Comparison of ENCODE assay signal across 31 mouse cellular contexts in genomic region chr10:27117815-27118214, GRCm38 (mm10).
DNase-seq lines count a peak whose midpoint lies in the region; ATAC-seq and TF ChIP-seq lines count a peak whose summit lies in the region.
"Had no signal": no experiment of that assay in that cellular context is flagged by ENCODE, and none has a peak within 500 bp of the region (broad histone marks: within the 10 kb centered on the region; RNA-seq: fewer than 3 reads in every experiment).

No protein-coding gene starts in this region.

- no peak overlapping the region for H3K4me3 ChIP-seq in forebrain, postnatal 0 days (ENCODE audit: low read depth, low read length)
- H3K4me3 ChIP-seq: embryonic facial prominence, embryonic 12.5 days; heart, embryonic 10.5 days; heart, embryonic 15.5 days; limb, embryonic 13.5 days; liver, embryonic 13.5 days; neural tube, embryonic 15.5 days had no signal

- no peak for TF ChIP-seq CTCF in forebrain, postnatal 0 days (IDR thresholded peaks at IDR 0.05; ENCODE audit: low read depth)

- 90% methylated on average over 3 of the region's 3 CpGs for WGBS in forebrain, postnatal 0 days

- peak; percentile 94 for DNase-seq in 3T3-L1 (ENCODE audit: low read depth, low spot score)
- DNase-seq in Muller cell, postnatal 12 days (ENCODE audit: inconsistent ontology term): peak; percentile 81
- DNase-seq in thymus, postnatal 14 days: no peak
- DNase-seq in thymus, postnatal 0 days (ENCODE audit: low spot score): no peak
- no peak for DNase-seq in forebrain, postnatal 0 days
- DNase-seq: adrenal gland, adult 8-10 months; cerebellum, adult 8-10 months; cerebellum, postnatal 25 days; embryo, embryonic 11 days; gastrocnemius, postnatal 14 days; kidney, adult 9 months; kidney, postnatal 10 days; liver, embryonic 13.5 days; lung, adult 18-20 months; lung, postnatal 4 days; midbrain, embryonic 14.5 days; right cerebral cortex, postnatal 4 days; thymus, adult 2 months had no signal

- no peaks in the 10 kb centered on the region for H3K4me1 ChIP-seq in forebrain, postnatal 0 days (ENCODE audit: insufficient read depth)
- H3K4me1 ChIP-seq: embryonic facial prominence, embryonic 12.5 days; heart, embryonic 10.5 days; heart, embryonic 15.5 days; limb, embryonic 13.5 days; liver, embryonic 13.5 days; neural tube, embryonic 15.5 days had no signal

- ATAC-seq in common myeloid progenitor, adult 5-6 weeks (replicated peaks; ENCODE audit: low read depth, poor library complexity, severe bottlenecking): peak; percentile 48
- ATAC-seq in megakaryocyte progenitor cell, adult 5-6 weeks (replicated peaks; ENCODE audit: poor library complexity): peak; percentile 73
- no peak for ATAC-seq in forebrain, postnatal 0 days
- ATAC-seq: activated CD4-positive, CD25-positive, alpha-beta regulatory T cell, adult 4 months; forebrain, embryonic 16.5 days; hindbrain, embryonic 16.5 days; intestine, embryonic 16.5 days; lung, postnatal 0 days had no signal

- no peak overlapping the region for H3K4me2 ChIP-seq in forebrain, postnatal 0 days (ENCODE audit: low read depth)
- H3K4me2 ChIP-seq: embryonic facial prominence, embryonic 12.5 days; heart, embryonic 15.5 days; limb, embryonic 13.5 days; liver, embryonic 13.5 days; neural tube, embryonic 15.5 days had no signal

- H3K9me3 ChIP-seq in forebrain, postnatal 0 days (ENCODE audit: low read length): no peaks in the 10 kb centered on the region
- H3K9me3 ChIP-seq: embryonic facial prominence, embryonic 12.5 days; heart, embryonic 10.5 days; heart, embryonic 15.5 days; liver, embryonic 13.5 days; neural tube, embryonic 15.5 days had no signal

- no peak overlapping the region for H3K27ac ChIP-seq in forebrain, postnatal 0 days (ENCODE audit: low read depth, low read length)
- H3K27ac ChIP-seq: embryonic facial prominence, embryonic 12.5 days; heart, embryonic 10.5 days; heart, embryonic 15.5 days; limb, embryonic 13.5 days; liver, embryonic 13.5 days; neural tube, embryonic 15.5 days; stomach, postnatal 0 days had no signal

- no peaks in the 10 kb centered on the region for H3K36me3 ChIP-seq in forebrain, postnatal 0 days (ENCODE audit: insufficient read depth)
- H3K36me3 ChIP-seq: embryonic facial prominence, embryonic 12.5 days; heart, embryonic 10.5 days; heart, embryonic 15.5 days; limb, embryonic 13.5 days; liver, embryonic 13.5 days; neural tube, embryonic 15.5 days had no signal

- H3K9ac ChIP-seq in forebrain, postnatal 0 days: no peak overlapping the region
- H3K9ac ChIP-seq: embryonic facial prominence, embryonic 12.5 days; heart, embryonic 15.5 days; limb, embryonic 13.5 days; liver, embryonic 13.5 days; neural tube, embryonic 15.5 days had no signal

- H3K27me3 ChIP-seq in forebrain, postnatal 0 days (ENCODE audit: insufficient read depth, low read length): no peaks in the 10 kb centered on the region
- H3K27me3 ChIP-seq: embryonic facial prominence, embryonic 12.5 days; heart, embryonic 15.5 days; limb, embryonic 13.5 days; liver, embryonic 13.5 days; neural tube, embryonic 15.5 days had no signal

Comparison
In these comparisons a context has a peak if more than half of its experiments do, and no peak if none do; other contexts are left out.
1. DNase-seq: peak in 3T3-L1 (single experiment) and Muller cell, postnatal 12 days (single experiment); none in thymus, postnatal 14 days (single experiment), thymus, postnatal 0 days (single experiment) and forebrain, postnatal 0 days (single experiment).